Mouse (Mus musculus) heart, postnatal 0 days (tissue): ENCODE results near the gene Trdn.

Experiments
- CTCF ChIP-seq: IDR thresholded peaks from 2 replicates; pipeline ENCODE4 v1.5.1; 2016; ENCODE audit warnings: antibody characterized with exemption, control low read depth, low read depth
- EP300 ChIP-seq: IDR thresholded peaks from 2 replicates; pipeline ENCODE4 v1.6.1; 2016; ENCODE audit warnings: antibody characterized with exemption, low read depth

DNA sequence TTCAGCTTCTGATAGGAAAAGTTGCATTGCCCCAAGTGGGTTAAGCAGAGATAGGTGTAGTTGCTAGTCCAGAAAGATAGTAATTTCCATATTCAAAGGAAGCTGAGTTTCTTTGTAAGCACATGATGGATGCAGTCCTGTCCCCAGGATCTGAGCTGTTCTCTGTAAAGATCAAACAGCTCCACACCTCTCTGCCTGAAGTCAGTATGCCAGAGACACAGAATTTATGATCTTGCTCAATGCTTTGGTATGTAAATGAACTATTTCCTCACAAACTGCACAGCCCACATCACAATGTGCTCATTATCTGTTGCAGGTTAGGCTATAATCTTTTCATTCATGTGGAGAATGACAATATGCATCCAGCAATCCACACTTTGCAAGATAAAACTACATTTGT lies 8.0 kb downstream of the Trdn start:
- TF ChIP-seq CTCF (no peak), EP300 (no peak)
